Mouse (Mus musculus): ENCODE results near the gene Pdgfc. TPM values are rescaled to one million over a fixed set of nuclear protein-coding genes. Genes with fewer than 3 reads are reported as not detected.

The Pdgfc gene
- polyA plus RNA-seq, 1 experiment, result 3.0 TPM

DNA sequence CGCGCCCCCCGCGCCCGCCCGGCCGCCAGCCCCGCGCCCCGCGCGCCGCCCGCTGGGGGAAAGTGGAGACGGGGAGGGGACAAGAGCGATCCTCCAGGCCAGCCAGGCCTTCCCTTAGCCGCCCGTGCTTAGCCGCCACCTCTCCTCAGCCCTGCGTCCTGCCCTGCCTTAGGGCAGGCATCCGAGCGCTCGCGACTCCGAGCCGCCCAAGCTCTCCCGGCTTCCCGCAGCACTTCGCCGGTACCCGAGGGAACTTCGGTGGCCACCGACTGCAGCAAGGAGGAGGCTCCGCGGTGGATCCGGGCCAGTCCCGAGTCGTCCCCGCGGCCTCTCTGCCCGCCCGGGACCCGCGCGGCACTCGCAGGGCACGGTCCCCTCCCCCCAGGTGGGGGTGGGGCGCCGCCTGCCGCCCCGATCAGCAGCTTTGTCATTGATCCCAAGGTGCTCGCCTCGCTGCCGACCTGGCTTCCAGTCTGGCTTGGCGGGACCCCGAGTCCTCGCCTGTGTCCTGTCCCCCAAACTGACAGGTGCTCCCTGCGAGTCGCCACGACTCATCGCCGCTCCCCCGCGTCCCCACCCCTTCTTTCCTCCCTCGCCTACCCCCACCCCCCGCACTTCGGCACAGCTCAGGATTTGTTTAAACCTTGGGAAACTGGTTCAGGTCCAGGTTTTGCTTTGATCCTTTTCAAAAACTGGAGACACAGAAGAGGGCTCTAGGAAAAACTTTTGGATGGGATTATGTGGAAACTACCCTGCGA is 517 bp downstream of the Pdgfc start:
- peak overlapping the region; percentile 72 for H3K4me3 ChIP-seq (replicated peaks; ENCODE audit: insufficient read depth, low read depth, low read length)
- DNase-seq, result peak; percentile 58 to 69
- H3K4me1 ChIP-seq (ENCODE audit: control insufficient read depth, insufficient read depth, low read length), result no peaks in the 10 kb centered on the region
- H3K27ac ChIP-seq (ENCODE audit: insufficient read depth, low read length), result no peak overlapping the region
- TF ChIP-seq CTCF (IDR thresholded peaks at IDR 0.05; ENCODE audit: borderline replicate concordance, insufficient read depth, low read depth, low read length) (no peak), POLR2A (IDR thresholded peaks at IDR 0.05; ENCODE audit: borderline replicate concordance, insufficient read depth, low read length) (no peak)
- no peaks in the 10 kb centered on the region for H3K27me3 ChIP-seq (ENCODE audit: control insufficient read depth, insufficient read depth, low read length)
- WGBS, result under 1% methylated on average over 68 of the region's 68 CpGs

DNA sequence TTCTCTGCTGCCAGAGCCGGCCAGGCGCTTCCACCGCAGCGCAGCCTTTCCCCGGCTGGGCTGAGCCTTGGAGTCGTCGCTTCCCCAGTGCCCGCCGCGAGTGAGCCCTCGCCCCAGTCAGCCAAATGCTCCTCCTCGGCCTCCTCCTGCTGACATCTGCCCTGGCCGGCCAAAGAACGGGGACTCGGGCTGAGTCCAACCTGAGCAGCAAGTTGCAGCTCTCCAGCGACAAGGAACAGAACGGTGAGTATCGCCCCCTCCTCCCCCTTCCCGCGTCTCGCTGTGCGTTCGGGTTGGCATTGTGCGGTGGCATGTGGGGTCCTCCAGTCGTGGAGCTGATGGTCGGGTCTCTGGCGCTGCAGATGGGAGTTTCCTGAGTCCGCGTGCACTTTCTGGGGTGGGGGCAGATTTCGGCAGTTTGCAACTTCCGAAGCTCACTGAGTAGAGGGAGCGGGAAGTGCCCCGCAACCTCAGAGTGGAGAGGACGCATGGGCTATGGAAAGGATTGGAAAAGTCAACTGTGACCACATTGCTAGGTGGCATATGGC is 1.2 kb downstream of the Pdgfc start:
- under 1% methylated on average over 34 of the region's 34 CpGs for WGBS
- Histone ChIP-seq H3K4me3 (replicated peaks; ENCODE audit: insufficient read depth, low read depth, low read length) (peak overlapping the region; percentile 72), H3K4me1 (ENCODE audit: control insufficient read depth, insufficient read depth, low read length) (no peaks in the 10 kb centered on the region), H3K27me3 (ENCODE audit: control insufficient read depth, insufficient read depth, low read length) (no peaks in the 10 kb centered on the region), H3K27ac (ENCODE audit: insufficient read depth, low read length) (no peak overlapping the region)
- TF ChIP-seq POLR2A (IDR thresholded peaks at IDR 0.05; ENCODE audit: borderline replicate concordance, insufficient read depth, low read length) (no peak), CTCF (IDR thresholded peaks at IDR 0.05; ENCODE audit: borderline replicate concordance, insufficient read depth, low read depth, low read length) (no peak)
- DNase-seq, result peak; percentile 52 to 58

DNA sequence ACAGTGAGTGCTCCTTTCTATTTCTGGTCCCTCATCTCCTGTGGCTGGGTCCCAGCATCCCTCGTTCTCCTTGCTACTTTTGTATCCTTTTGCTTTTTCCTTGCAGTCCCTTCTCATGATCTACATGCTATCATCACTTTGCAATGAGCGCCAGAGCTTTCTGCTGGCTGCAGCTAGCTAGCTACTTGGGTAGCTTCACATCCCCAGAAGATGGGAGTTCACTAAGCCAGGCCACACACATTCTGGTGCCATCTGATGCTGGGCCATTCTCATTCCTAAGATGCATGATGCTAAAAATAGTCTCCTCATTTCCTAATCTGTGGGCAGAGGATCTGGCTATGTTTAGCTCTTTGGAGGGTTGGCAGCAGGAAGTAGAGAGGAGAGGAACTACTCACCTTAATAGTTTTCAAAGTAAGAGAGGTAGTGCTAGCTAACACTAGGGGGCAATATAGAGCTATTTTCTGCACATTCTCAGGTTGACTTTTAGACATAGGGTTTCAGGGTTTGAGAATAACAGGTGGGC is 3.0 kb downstream of the Pdgfc start:
- TF ChIP-seq POLR2A (IDR thresholded peaks at IDR 0.05; ENCODE audit: borderline replicate concordance, insufficient read depth, low read length) (no peak), CTCF (IDR thresholded peaks at IDR 0.05; ENCODE audit: borderline replicate concordance, insufficient read depth, low read depth, low read length) (no peak; the same call in 1 of the 2 replicates)
- H3K4me3 ChIP-seq (replicated peaks; ENCODE audit: insufficient read depth, low read depth, low read length), result no peak overlapping the region

DNA sequence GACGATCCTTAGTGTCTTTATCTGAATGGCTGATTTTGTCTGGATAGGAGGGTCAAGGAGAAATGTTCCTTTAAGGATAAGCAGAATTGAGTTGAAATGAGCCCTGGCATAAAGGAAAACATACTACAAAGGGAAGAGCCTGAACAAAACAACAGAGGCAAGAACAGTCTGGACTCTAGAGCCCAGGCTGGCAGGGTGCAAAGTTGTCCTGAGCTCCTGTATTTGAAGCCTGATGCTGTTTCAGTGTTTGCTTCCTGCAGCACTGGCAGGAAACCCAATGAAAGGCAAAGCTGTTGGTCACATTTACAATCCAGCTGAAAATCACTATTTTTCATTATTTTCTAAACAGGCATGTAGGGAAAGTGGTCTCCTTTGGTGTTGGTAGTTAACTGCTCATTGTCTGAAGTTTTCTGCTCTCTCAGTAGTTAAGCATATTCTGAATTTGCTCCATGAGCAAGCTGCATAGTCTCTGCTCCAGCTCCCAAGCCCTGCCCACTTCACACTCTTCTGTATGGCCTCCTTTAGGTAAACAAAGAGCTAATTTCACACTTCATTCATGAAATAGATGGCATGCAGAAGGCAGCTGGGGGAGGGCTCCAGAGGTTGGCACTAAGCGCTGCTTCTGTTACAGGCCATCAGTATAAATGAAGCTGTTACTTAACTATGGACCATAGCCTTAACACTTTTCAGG is 8.6 kb downstream of the Pdgfc start:
- H3K27ac ChIP-seq (ENCODE audit: insufficient read depth, low read length), result no peak overlapping the region
- no peak overlapping the region for H3K4me3 ChIP-seq (replicated peaks; ENCODE audit: insufficient read depth, low read depth, low read length)
- WGBS, result 74% methylated on average over 2 of the region's 2 CpGs
- no peaks in the 10 kb centered on the region for H3K4me1 ChIP-seq (ENCODE audit: control insufficient read depth, insufficient read depth, low read length)
- no peak for DNase-seq
- no peaks in the 10 kb centered on the region for H3K27me3 ChIP-seq (ENCODE audit: control insufficient read depth, insufficient read depth, low read length)
- TF ChIP-seq POLR2A (IDR thresholded peaks at IDR 0.05; ENCODE audit: borderline replicate concordance, insufficient read depth, low read length) (no peak), CTCF (IDR thresholded peaks at IDR 0.05; ENCODE audit: borderline replicate concordance, insufficient read depth, low read depth, low read length) (no peak)

More for the DNA sequence above, 3.0 kb downstream of the Pdgfc start:
- WGBS, result 41% methylated on average over 2 of the region's 2 CpGs
- H3K27ac ChIP-seq (ENCODE audit: insufficient read depth, low read length), result no peak overlapping the region
- H3K4me1 ChIP-seq (ENCODE audit: control insufficient read depth, insufficient read depth, low read length), result no peaks in the 10 kb centered on the region
- H3K27me3 ChIP-seq (ENCODE audit: control insufficient read depth, insufficient read depth, low read length), result no peaks in the 10 kb centered on the region
- DNase-seq, result peak; percentile 21 to 40

DNA sequence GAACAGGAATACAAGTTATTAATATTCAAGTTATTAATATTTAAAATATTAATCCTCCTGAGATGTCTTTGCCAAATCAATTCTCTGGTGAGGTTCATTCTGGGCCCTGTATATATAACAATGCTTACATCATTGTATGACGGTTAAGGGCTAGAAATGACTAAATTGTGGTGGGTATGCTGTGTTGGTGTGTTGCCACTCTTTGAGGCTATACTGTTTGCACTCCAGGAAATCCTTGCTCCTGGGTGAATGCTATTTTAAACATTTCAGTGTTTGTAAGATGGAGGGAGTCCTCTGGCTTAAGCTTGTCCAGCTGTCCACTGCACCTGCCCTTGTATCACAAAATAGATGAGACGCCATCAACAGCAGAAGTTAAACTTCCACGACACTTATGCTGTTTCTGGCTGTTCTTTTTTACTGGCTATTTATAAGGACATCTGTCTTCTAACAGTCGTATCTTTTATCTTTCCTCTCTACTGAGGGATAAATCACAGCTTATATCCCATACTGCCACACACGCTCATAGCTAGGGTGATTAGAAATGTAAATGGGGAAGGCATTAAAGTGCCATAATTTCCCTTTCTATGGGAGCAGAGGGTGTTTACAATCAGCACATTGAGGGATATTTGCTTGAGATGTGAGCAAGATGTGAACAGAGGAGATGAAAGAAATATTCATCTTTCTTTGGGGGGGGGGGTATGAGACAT is 9.3 kb downstream of the Pdgfc start:
- Histone ChIP-seq H3K27ac (ENCODE audit: insufficient read depth, low read length) (no peak overlapping the region), H3K4me1 (ENCODE audit: control insufficient read depth, insufficient read depth, low read length) (no peaks in the 10 kb centered on the region), H3K4me3 (replicated peaks; ENCODE audit: insufficient read depth, low read depth, low read length) (no peak overlapping the region), H3K27me3 (ENCODE audit: control insufficient read depth, insufficient read depth, low read length) (no peaks in the 10 kb centered on the region)
- TF ChIP-seq CTCF (IDR thresholded peaks at IDR 0.05; ENCODE audit: borderline replicate concordance, insufficient read depth, low read depth, low read length), result no peak
- DNase-seq, result no peak
- WGBS, result 77% methylated on average over 5 of the region's 5 CpGs

DNA sequence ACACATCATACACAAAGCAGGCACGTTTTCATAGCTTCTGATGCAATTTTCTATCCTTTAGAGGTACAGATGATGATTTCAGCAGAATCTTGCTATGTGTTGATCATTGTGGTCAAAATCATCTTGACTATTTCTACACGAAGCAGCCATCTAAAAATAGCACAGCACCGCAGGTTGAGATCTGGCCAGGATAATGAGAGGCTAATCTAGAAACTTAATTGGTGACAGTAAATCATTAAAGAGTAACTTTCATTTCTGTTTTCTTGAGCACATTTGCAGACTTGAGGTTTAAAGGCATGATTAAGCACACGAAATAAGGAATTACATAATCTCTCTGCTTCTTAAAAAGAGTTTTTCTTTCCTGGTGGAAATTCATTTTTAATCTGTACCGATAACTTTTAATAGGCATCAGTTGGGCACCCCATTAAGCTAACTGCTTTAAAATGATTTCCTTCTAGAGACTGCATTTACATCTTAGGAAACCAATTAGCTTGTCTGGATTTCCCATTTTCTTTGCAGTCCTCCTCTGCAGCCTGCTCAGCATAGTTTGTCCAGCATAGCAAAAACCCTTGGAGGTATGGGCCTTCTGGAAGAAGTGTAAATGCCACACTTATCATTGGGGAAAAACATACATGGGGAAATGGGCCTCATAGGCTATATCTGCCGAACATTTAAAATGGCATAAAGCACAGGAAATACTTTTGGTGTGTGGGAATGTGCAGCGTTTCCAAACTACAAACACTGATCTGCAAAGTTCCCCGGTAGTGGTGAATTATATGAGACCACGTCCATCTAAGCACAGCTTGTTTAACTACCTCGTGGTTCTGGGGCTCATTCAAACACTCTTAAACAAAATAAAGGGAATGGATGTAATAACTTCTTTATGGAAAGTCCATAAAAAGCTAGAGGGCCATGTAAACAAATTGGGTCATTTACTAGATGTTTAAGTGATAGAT is 10.7 kb downstream of the Pdgfc start:
- no peak for DNase-seq
- H3K27ac ChIP-seq (ENCODE audit: insufficient read depth, low read length), result no peak overlapping the region
- WGBS, result 74% methylated on average over 10 of the region's 10 CpGs
- no peaks in the 10 kb centered on the region for H3K4me1 ChIP-seq (ENCODE audit: control insufficient read depth, insufficient read depth, low read length)
- no peaks in the 10 kb centered on the region for H3K27me3 ChIP-seq (ENCODE audit: control insufficient read depth, insufficient read depth, low read length)
- no peak overlapping the region for H3K4me3 ChIP-seq (replicated peaks; ENCODE audit: insufficient read depth, low read depth, low read length)
- no peak for TF ChIP-seq POLR2A (IDR thresholded peaks at IDR 0.05; ENCODE audit: borderline replicate concordance, insufficient read depth, low read length)
- TF ChIP-seq CTCF (IDR thresholded peaks at IDR 0.05; ENCODE audit: borderline replicate concordance, insufficient read depth, low read depth, low read length), result no peak

DNA sequence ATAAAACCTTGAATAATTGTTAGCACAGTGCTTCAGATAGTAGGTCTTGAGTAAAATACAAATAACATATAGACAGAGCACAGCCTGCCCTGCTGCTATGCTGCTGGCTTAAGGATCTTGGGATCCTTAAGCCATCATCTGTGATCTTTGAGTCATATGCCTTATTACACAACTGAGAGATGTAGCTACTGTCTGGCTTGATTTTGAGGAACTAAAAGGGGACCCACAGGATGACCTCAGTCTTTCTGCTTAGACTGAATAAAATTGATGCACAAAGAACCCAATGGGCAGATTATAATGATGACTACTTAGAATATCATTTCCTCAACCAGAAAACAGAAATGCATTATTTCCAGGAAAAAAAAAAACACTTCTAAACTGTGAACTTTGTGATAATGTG is 15.3 kb downstream of the Pdgfc start:
- Histone ChIP-seq H3K4me1 (ENCODE audit: control insufficient read depth, insufficient read depth, low read length) (no peaks in the 10 kb centered on the region), H3K4me3 (replicated peaks; ENCODE audit: insufficient read depth, low read depth, low read length) (no peak overlapping the region), H3K27ac (ENCODE audit: insufficient read depth, low read length) (no peak overlapping the region), H3K27me3 (ENCODE audit: control insufficient read depth, insufficient read depth, low read length) (no peaks in the 10 kb centered on the region)
- no peak for DNase-seq
- TF ChIP-seq POLR2A (IDR thresholded peaks at IDR 0.05; ENCODE audit: borderline replicate concordance, insufficient read depth, low read length) (no peak), CTCF (IDR thresholded peaks at IDR 0.05; ENCODE audit: borderline replicate concordance, insufficient read depth, low read depth, low read length) (no peak)
